Mouse (Mus musculus): ENCODE data around the gene Zfp414. TPM values are rescaled to one million over a fixed set of nuclear protein-coding genes. Genes with fewer than 3 reads are reported as not detected.
"Not testable (repeated sequence)": the region's sequence is repeated elsewhere in the genome, so short reads cannot be mapped to it uniquely, and the experiment has no call there.

Zfp414 gene
- polyA plus RNA-seq (2021), result 33.0 TPM

GRCm38 (mm10) chr17:33628621-33629486 is at the start of gene Zfp414:
Gene Zfp414, plus strand, starts transcription at chr17:33629090.
- ChIA-PET POLR2A (interaction anchor here (0.6 to 1.1 kb wide), 4 partner anchors 57 to 183 kb away, joined by 4 to 7 read pairs (median 4); no protein-coding TSS in a partner anchor), CTCF (interaction anchor here (0.8 to 1.1 kb wide), 2 partner anchors 9 to 90 kb away, joined by 4 read pairs; partner anchors contain the start of gene Pram1)
- no peak for TF ChIP-seq CTCF (IDR thresholded peaks at IDR 0.05)
- DNase-seq (ENCODE audit: low read depth, low spot score) (peak; percentile 37), ATAC-seq (peak; percentile 88)
- H3K27me3 ChIP-seq, result no peaks in the 10 kb centered on the region
- in situ Hi-C loops (cut with MboI; ENCODE audit: low pct_unique_long_range_greater_than_20kb), result no loop called here

DNA sequence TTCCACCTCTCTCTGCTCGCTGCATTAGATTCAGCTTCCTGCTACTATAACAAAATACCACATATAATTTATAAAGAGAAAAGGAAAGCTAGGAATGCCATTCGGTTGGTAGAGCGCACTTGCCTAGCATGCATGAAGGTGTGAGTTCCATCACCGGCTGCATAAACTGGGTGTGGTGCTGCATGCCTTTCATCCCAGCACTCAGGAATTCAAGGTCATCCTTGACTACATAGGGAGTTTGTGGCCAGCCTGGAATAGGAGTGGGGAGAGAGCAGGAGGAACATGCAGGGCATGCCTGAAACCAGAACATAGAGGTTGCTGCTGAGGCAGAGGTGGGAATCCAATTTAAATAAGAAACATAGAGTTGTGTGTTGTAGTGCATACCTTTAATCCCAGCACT is 44.8 kb upstream of the Zfp414 start:
- DNase-seq (ENCODE audit: low read depth, low spot score) (no peak), ATAC-seq (no peak)
- in situ Hi-C loops (cut with MboI; ENCODE audit: low pct_unique_long_range_greater_than_20kb), result no loop called here
- ChIA-PET POLR2A (no interaction called here), CTCF (no interaction called here)
- no peak for TF ChIP-seq CTCF (IDR thresholded peaks at IDR 0.05)
- no peaks in the 10 kb centered on the region for H3K27me3 ChIP-seq

- CTCF ChIA-PET, result no interaction called here
- ATAC-seq, result no peak
- POLR2A ChIA-PET, result no interaction called here
Measured at GRCm38 (mm10) chr17:33586011-33586410, 42.9 kb upstream of the Zfp414 start.

DNA sequence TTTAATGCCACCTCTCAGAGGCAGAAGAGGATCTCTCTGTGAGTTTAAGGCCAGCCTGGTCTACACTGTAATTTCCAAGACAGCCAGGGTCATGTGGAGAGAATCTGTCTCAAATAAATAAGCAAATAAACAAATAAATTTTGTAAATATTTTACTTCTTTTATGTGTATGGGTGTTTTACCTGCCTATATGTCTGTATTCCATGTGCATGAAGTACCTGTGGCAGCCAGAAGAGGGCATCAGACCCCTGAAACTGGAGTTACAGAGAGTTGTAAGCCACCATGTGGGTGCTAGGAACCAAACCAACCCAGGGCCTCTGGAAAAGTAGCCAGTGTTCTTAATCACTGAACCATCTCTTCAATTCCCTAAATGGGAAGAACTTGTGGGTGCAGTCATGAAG is 31.6 kb upstream of the Zfp414 start:
- ATAC-seq, result no peak
- in situ Hi-C loops (cut with MboI; ENCODE audit: low pct_unique_long_range_greater_than_20kb), result no loop called here
- ChIA-PET CTCF (no interaction called here), POLR2A (no interaction called here)
- H3K27me3 ChIP-seq, result peaks cover 12% of the 10 kb centered on the region
- no peak for DNase-seq (ENCODE audit: low read depth, low spot score)
- TF ChIP-seq CTCF (IDR thresholded peaks at IDR 0.05), result no peak

More at GRCm38 (mm10) chr17:33586011-33586410, 42.9 kb upstream of the Zfp414 start:
- TF ChIP-seq CTCF (IDR thresholded peaks at IDR 0.05), result no peak
- in situ Hi-C loops (cut with MboI; ENCODE audit: low pct_unique_long_range_greater_than_20kb), result no loop called here
- H3K27me3 ChIP-seq, result peaks cover 5% of the 10 kb centered on the region
- DNase-seq (ENCODE audit: low read depth, low spot score), result no peak

- no peak for DNase-seq (ENCODE audit: low read depth, low spot score)
- ATAC-seq, result no peak
- in situ Hi-C loops (cut with MboI; ENCODE audit: low pct_unique_long_range_greater_than_20kb), result no loop called here
- ChIA-PET POLR2A (no interaction called here), CTCF (no interaction called here)
- no peak for TF ChIP-seq CTCF (IDR thresholded peaks at IDR 0.05)
- H3K27me3 ChIP-seq, result peaks cover 8% of the 10 kb centered on the region
Measured at GRCm38 (mm10) chr17:33598506-33598905, 30.4 kb upstream of the Zfp414 start.

GRCm38 (mm10) chr17:33599836-33600475 is 28.9 kb upstream of the Zfp414 start:
- in situ Hi-C loops (cut with MboI; ENCODE audit: low pct_unique_long_range_greater_than_20kb), result no loop called here
- POLR2A ChIA-PET, result no interaction called here
- H3K27me3 ChIP-seq, result no peaks in the 10 kb centered on the region
- no peak for TF ChIP-seq CTCF (IDR thresholded peaks at IDR 0.05)
- no peak for ATAC-seq
- DNase-seq (ENCODE audit: low read depth, low spot score), result no peak
- CTCF ChIA-PET, result no interaction called here

GRCm38 (mm10) chr17:33600831-33601230 is 28.1 kb upstream of the Zfp414 start:
- CTCF ChIA-PET, result no interaction called here
- DNase-seq (ENCODE audit: low read depth, low spot score) (no peak), ATAC-seq (no peak)
- TF ChIP-seq CTCF (IDR thresholded peaks at IDR 0.05), result no peak
- H3K27me3 ChIP-seq, result peaks cover 3% of the 10 kb centered on the region
- POLR2A ChIA-PET, result no interaction called here
- in situ Hi-C loops (cut with MboI; ENCODE audit: low pct_unique_long_range_greater_than_20kb), result no loop called here

DNA sequence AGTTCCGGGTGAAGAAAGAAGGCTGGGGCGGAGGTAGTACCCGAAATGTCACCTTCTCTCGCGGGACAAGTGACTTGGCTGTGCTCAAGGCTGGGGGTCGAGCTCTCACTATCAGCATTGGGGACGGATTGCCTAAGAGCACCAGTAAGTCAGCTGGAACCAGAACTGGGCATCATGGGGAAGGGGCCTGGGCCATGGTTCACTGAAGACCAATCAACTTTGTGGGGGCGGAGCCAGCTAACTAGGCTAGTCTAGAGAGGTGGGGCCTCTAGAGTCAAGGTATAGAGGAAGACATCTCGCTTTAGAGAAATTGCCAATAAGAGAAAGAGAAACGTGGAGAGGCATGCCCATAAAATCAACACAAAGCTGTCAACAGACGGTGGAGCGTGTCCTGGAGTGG is 26.9 kb upstream of the Zfp414 start:
- CTCF ChIA-PET, result interaction anchor here (1.2 kb wide), 1 partner anchor 145 kb away, joined by 3 read pairs; no protein-coding TSS in a partner anchor
- no peak for ATAC-seq
- no peak for TF ChIP-seq CTCF (IDR thresholded peaks at IDR 0.05)

DNA sequence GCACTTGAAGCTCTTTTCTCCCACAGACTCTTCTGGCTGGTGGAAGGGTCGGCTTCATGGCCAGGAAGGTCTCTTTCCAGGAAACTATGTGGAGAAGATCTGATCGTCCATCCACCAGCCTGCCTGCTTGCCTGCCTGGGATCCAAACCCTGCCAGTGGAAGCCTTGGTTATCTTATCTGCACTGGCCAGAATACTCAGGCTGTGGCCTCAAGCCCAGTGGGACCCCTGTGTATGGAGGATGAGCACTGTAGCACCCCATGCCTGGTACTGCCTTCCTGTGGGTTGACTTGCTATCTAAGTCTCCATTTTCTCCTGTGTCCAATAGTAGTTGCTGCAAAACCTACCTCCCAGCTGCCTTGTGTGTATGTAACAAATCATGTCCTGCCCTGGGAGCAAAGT is 21.6 kb upstream of the Zfp414 start:
- DNase-seq (ENCODE audit: low read depth, low spot score) (no peak), ATAC-seq (no peak)
- peaks cover 11% of the 10 kb centered on the region for H3K27me3 ChIP-seq
- TF ChIP-seq CTCF (IDR thresholded peaks at IDR 0.05), result no peak
- ChIA-PET CTCF (no interaction called here), POLR2A (no interaction called here)
- in situ Hi-C loops (cut with MboI; ENCODE audit: low pct_unique_long_range_greater_than_20kb), result no loop called here

More for the DNA sequence above, 26.9 kb upstream of the Zfp414 start:
- POLR2A ChIA-PET, result no interaction called here
- in situ Hi-C loops (cut with MboI; ENCODE audit: low pct_unique_long_range_greater_than_20kb), result no loop called here
- no peak for DNase-seq (ENCODE audit: low read depth, low spot score)
- H3K27me3 ChIP-seq, result peaks cover 4% of the 10 kb centered on the region

- POLR2A ChIA-PET, result no interaction called here
- CTCF ChIA-PET, result no interaction called here
- peaks cover 17% of the 10 kb centered on the region for H3K27me3 ChIP-seq
- TF ChIP-seq CTCF (IDR thresholded peaks at IDR 0.05), result no peak
- no peak for ATAC-seq
- no peak for DNase-seq (ENCODE audit: low read depth, low spot score)
- in situ Hi-C loops (cut with MboI; ENCODE audit: low pct_unique_long_range_greater_than_20kb), result no loop called here
Measured at GRCm38 (mm10) chr17:33610548-33610947, 18.3 kb upstream of the Zfp414 start.

DNA sequence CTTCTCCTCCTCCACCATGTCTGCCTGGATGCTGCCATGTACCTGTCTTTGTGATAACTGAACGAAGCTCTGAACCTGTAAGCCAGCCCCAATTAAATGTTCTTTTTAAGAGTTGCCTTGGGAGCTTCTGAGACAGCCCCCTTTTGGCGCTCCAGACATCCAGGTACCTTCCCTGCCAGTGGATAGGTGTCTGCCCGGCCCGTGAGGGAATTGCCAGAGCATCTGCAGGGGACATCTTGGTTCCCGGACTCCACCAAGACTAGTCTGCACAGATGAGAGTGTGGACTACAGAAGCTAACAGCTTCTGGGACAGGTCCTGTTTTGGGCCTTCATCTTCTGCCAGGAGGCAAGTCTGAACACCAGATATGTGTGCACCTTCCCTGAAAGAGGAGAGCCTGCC is 15.2 kb upstream of the Zfp414 start:
- in situ Hi-C loops (cut with MboI; ENCODE audit: low pct_unique_long_range_greater_than_20kb); ATAC-seq; DNase-seq (ENCODE audit: low read depth, low spot score); CTCF ChIA-PET: not testable (repeated sequence)
- POLR2A ChIA-PET, result interaction anchor here (0.6 kb wide), 1 partner anchor 36 kb away, joined by 3 read pairs; no protein-coding TSS in a partner anchor
- peaks cover 13% of the 10 kb centered on the region for H3K27me3 ChIP-seq

Measured in Patski (cell line).